ENCODE assay signal across 13 mouse cellular contexts in genomic region chr9:62205264-62205663, GRCm38 (mm10).
DNase-seq lines count a peak whose midpoint lies in the region; ATAC-seq and TF ChIP-seq lines count a peak whose summit lies in the region.
"Had no signal": no experiment of that assay in that cellular context is flagged by ENCODE, and none has a peak within 500 bp of the region (broad histone marks: within the 10 kb centered on the region; RNA-seq: fewer than 3 reads in every experiment).

No protein-coding gene starts in this region.

- WGBS in kidney, postnatal 0 days, result 41% methylated on average over 4 of the region's 4 CpGs
- WGBS in embryonic facial prominence, embryonic 14.5 days, result 41% methylated on average over 4 of the region's 4 CpGs
- 36% methylated on average over 4 of the region's 4 CpGs for WGBS in lung, postnatal 0 days

- ATAC-seq in kidney, postnatal 0 days (replicated peaks; ENCODE audit: low FRiP score, low read depth), result no peak
- ATAC-seq in embryonic facial prominence, embryonic 14.5 days (ENCODE audit: low read depth), result no peak
- ATAC-seq in lung, postnatal 0 days, result peak; percentile 70
- ATAC-seq: intestine, postnatal 0 days had no signal

- H3K4me2 ChIP-seq in kidney, postnatal 0 days (ENCODE audit: low read length), result no peak overlapping the region
- no peak overlapping the region for H3K4me2 ChIP-seq in embryonic facial prominence, embryonic 14.5 days (ENCODE audit: low read depth, low read length)
- H3K4me2 ChIP-seq in lung, postnatal 0 days (replicated peaks; ENCODE audit: low read depth, low read length), result no peak overlapping the region
- H3K4me2 ChIP-seq: liver, embryonic 15.5 days; midbrain, embryonic 12.5 days had no signal

- no peaks in the 10 kb centered on the region for H3K9me3 ChIP-seq in kidney, postnatal 0 days (replicated peaks; ENCODE audit: low read length)
- no peaks in the 10 kb centered on the region for H3K9me3 ChIP-seq in embryonic facial prominence, embryonic 14.5 days (ENCODE audit: control insufficient read depth, low read length)
- no peaks in the 10 kb centered on the region; the same call in 1 of the 2 replicates for H3K9me3 ChIP-seq in lung, postnatal 0 days (ENCODE audit: low read length)
- H3K9me3 ChIP-seq: liver, embryonic 15.5 days; midbrain, embryonic 12.5 days had no signal

- H3K4me1 ChIP-seq in kidney, postnatal 0 days (replicated peaks; ENCODE audit: insufficient read depth, low read length), result no peaks in the 10 kb centered on the region
- no peaks in the 10 kb centered on the region for H3K4me1 ChIP-seq in embryonic facial prominence, embryonic 14.5 days (ENCODE audit: control insufficient read depth, insufficient read depth, low read length)
- no peaks in the 10 kb centered on the region for H3K4me1 ChIP-seq in lung, postnatal 0 days (ENCODE audit: insufficient read depth, low read depth, low read length)
- H3K4me1 ChIP-seq: liver, embryonic 15.5 days; midbrain, embryonic 12.5 days had no signal

- H3K27me3 ChIP-seq in kidney, postnatal 0 days (ENCODE audit: insufficient read depth, low read length), result no peaks in the 10 kb centered on the region
- H3K27me3 ChIP-seq in embryonic facial prominence, embryonic 14.5 days (replicated peaks; ENCODE audit: control insufficient read depth, insufficient read depth, low read length), result no peaks in the 10 kb centered on the region
- no peaks in the 10 kb centered on the region for H3K27me3 ChIP-seq in lung, postnatal 0 days (replicated peaks; ENCODE audit: insufficient read depth, low read length)
- H3K27me3 ChIP-seq: liver, embryonic 15.5 days; midbrain, embryonic 12.5 days had no signal

- H3K27ac ChIP-seq in kidney, postnatal 0 days, result no peak overlapping the region
- no peak overlapping the region for H3K27ac ChIP-seq in embryonic facial prominence, embryonic 14.5 days (replicated peaks; ENCODE audit: low read depth, low read length)
- no peak overlapping the region for H3K27ac ChIP-seq in lung, postnatal 0 days (ENCODE audit: low read length)
- H3K27ac ChIP-seq: hindbrain, embryonic 10.5 days; liver, embryonic 15.5 days; midbrain, embryonic 12.5 days had no signal

- H3K36me3 ChIP-seq in kidney, postnatal 0 days (ENCODE audit: insufficient read depth, low read length), result no peaks in the 10 kb centered on the region
- H3K36me3 ChIP-seq in embryonic facial prominence, embryonic 14.5 days (ENCODE audit: control insufficient read depth, insufficient read depth, low read length), result no peaks in the 10 kb centered on the region
- no peaks in the 10 kb centered on the region for H3K36me3 ChIP-seq in lung, postnatal 0 days (ENCODE audit: insufficient read depth, low read length)
- H3K36me3 ChIP-seq: hindbrain, embryonic 10.5 days; liver, embryonic 15.5 days; midbrain, embryonic 12.5 days had no signal

- DNase-seq in embryo, embryonic 10 days (ENCODE audit: low spot score), result peak; percentile 54
- DNase-seq in embryo, embryonic 11 days, result no peak
- peak; percentile 74 for DNase-seq in kidney, postnatal 0 days (ENCODE audit: low spot score)
- no peak for DNase-seq in kidney, postnatal 10 days
- DNase-seq in embryonic facial prominence, embryonic 14.5 days (ENCODE audit: low spot score), result peak; percentile 56
- peak; percentile 55 for DNase-seq in lung, postnatal 0 days (ENCODE audit: low spot score)
- DNase-seq in right cerebral cortex, postnatal 4 days, result no peak
- DNase-seq in layer of hippocampus, adult 9-11 months, result no peak
- DNase-seq: cerebellum, adult 8-10 months had no signal

- TF ChIP-seq CTCF in kidney, postnatal 0 days (IDR thresholded peaks at IDR 0.05; ENCODE audit: low read depth), result no peak
- no peak for TF ChIP-seq CTCF in lung, postnatal 0 days (IDR thresholded peaks at IDR 0.05)

- H3K4me3 ChIP-seq in kidney, postnatal 0 days (replicated peaks; ENCODE audit: low read depth, low read length), result no peak overlapping the region
- H3K4me3 ChIP-seq in embryonic facial prominence, embryonic 14.5 days (ENCODE audit: low read depth, low read length), result no peak overlapping the region
- H3K4me3 ChIP-seq in lung, postnatal 0 days (ENCODE audit: low read depth, low read length), result no peak overlapping the region
- H3K4me3 ChIP-seq: hindbrain, embryonic 10.5 days; liver, embryonic 15.5 days; midbrain, embryonic 12.5 days had no signal

- H3K9ac ChIP-seq in kidney, postnatal 0 days (ENCODE audit: low read depth, low read length), result no peak overlapping the region
- H3K9ac ChIP-seq in embryonic facial prominence, embryonic 14.5 days (ENCODE audit: low read depth, low read length), result no peak overlapping the region
- H3K9ac ChIP-seq in lung, postnatal 0 days (replicated peaks; ENCODE audit: low read depth), result no peak overlapping the region
- H3K9ac ChIP-seq: liver, embryonic 15.5 days; midbrain, embryonic 12.5 days had no signal

- TF ChIP-seq EP300 in lung, postnatal 0 days (IDR thresholded peaks at IDR 0.05), result peak; percentile 65

Comparison
In these comparisons a context has a peak if more than half of its experiments do, and no peak if none do; other contexts are left out.
1. DNase-seq: peak in embryo, embryonic 10 days (single experiment), kidney, postnatal 0 days (single experiment), embryonic facial prominence, embryonic 14.5 days (single experiment) and lung, postnatal 0 days (single experiment); none in embryo, embryonic 11 days (single experiment), kidney, postnatal 10 days (single experiment), right cerebral cortex, postnatal 4 days (single experiment) and layer of hippocampus, adult 9-11 months (single experiment).